Mouse (Mus musculus): ENCODE data around the gene Phf20. TPM values are rescaled to one million over a fixed set of nuclear protein-coding genes. Genes with fewer than 3 reads are reported as not detected.

The Phf20 gene
- polyA plus RNA-seq (2014; fragmentation: Illumina TruSeq; extraction: RNeasy Lipid Tissue Mini Kit (QIAGEN cat#74804); ENCODE audit: low read depth, low replicate concordance): 11.4 TPM

GRCm38 (mm10) chr2:156196302-156197128, at the start of gene Phf20:
TSS of gene Phf20 (plus strand) at chr2:156196466.

GRCm38 (mm10) chr2:156180094-156180821, 16.0 kb upstream of the Phf20 start, which contains the start of gene Rbm39:
TSS of gene Rbm39 (minus strand) at chr2:156180238.

GRCm38 (mm10) chr2:156312297-156312897, 116.1 kb downstream of the Phf20 start, which contains the start of the genes Cnbd2 and Scand1:
TSS of gene Cnbd2 (plus strand) at chr2:156312299.
TSS of gene Scand1 (minus strand) at chr2:156312704.

Other genes with a start within 250 kb of the Phf20 start
- gene Cep250, start 240.0 kb upstream of the Phf20 start, polyA plus RNA-seq (2014; fragmentation: Illumina TruSeq; extraction: RNeasy Lipid Tissue Mini Kit (QIAGEN cat#74804); ENCODE audit: low read depth, low replicate concordance): 6.9 TPM
- gene 6430550D23Rik, start 188.5 kb upstream of the Phf20 start, polyA plus RNA-seq (2014; fragmentation: Illumina TruSeq; extraction: RNeasy Lipid Tissue Mini Kit (QIAGEN cat#74804); ENCODE audit: low read depth, low replicate concordance): 0.45 TPM
- 67.2 TPM for gene Ergic3, start 188.4 kb upstream of the Phf20 start, polyA plus RNA-seq (2014; fragmentation: Illumina TruSeq; extraction: RNeasy Lipid Tissue Mini Kit (QIAGEN cat#74804); ENCODE audit: low read depth, low replicate concordance)
- gene Fer1l4, start 143.5 kb upstream of the Phf20 start, polyA plus RNA-seq (2014; fragmentation: Illumina TruSeq; extraction: RNeasy Lipid Tissue Mini Kit (QIAGEN cat#74804); ENCODE audit: low read depth, low replicate concordance): not detected
- 0.81 TPM for gene Spag4, start 131.3 kb upstream of the Phf20 start, polyA plus RNA-seq (2014; fragmentation: Illumina TruSeq; extraction: RNeasy Lipid Tissue Mini Kit (QIAGEN cat#74804); ENCODE audit: low read depth, low replicate concordance)
- 14.5 TPM for gene Cpne1, start 84.5 kb upstream of the Phf20 start, polyA plus RNA-seq (2014; fragmentation: Illumina TruSeq; extraction: RNeasy Lipid Tissue Mini Kit (QIAGEN cat#74804); ENCODE audit: low read depth, low replicate concordance)
- 7.3 TPM for gene Rbm12, start 84.5 kb upstream of the Phf20 start, polyA plus RNA-seq (2014; fragmentation: Illumina TruSeq; extraction: RNeasy Lipid Tissue Mini Kit (QIAGEN cat#74804); ENCODE audit: low read depth, low replicate concordance)
- gene Gm28036, start 69.4 kb upstream of the Phf20 start, polyA plus RNA-seq (2014; fragmentation: Illumina TruSeq; extraction: RNeasy Lipid Tissue Mini Kit (QIAGEN cat#74804); ENCODE audit: low read depth, low replicate concordance): 8.2 TPM
- 208 TPM for gene Romo1, start 52.4 kb upstream of the Phf20 start, polyA plus RNA-seq (2014; fragmentation: Illumina TruSeq; extraction: RNeasy Lipid Tissue Mini Kit (QIAGEN cat#74804); ENCODE audit: low read depth, low replicate concordance)
- 115 TPM for gene Nfs1, start 52.3 kb upstream of the Phf20 start, polyA plus RNA-seq (2014; fragmentation: Illumina TruSeq; extraction: RNeasy Lipid Tissue Mini Kit (QIAGEN cat#74804); ENCODE audit: low read depth, low replicate concordance)
- 170 TPM for gene Rbm39, start 16.2 kb upstream of the Phf20 start, polyA plus RNA-seq (2014; fragmentation: Illumina TruSeq; extraction: RNeasy Lipid Tissue Mini Kit (QIAGEN cat#74804); ENCODE audit: low read depth, low replicate concordance)
- gene Cnbd2, start 115.8 kb downstream of the Phf20 start, polyA plus RNA-seq (2014; fragmentation: Illumina TruSeq; extraction: RNeasy Lipid Tissue Mini Kit (QIAGEN cat#74804); ENCODE audit: low read depth, low replicate concordance): 1.4 TPM
- 22.2 TPM for gene Scand1, start 116.2 kb downstream of the Phf20 start, polyA plus RNA-seq (2014; fragmentation: Illumina TruSeq; extraction: RNeasy Lipid Tissue Mini Kit (QIAGEN cat#74804); ENCODE audit: low read depth, low replicate concordance)
- 8.9 TPM for gene Epb41l1, start 224.4 kb downstream of the Phf20 start, polyA plus RNA-seq (2014; fragmentation: Illumina TruSeq; extraction: RNeasy Lipid Tissue Mini Kit (QIAGEN cat#74804); ENCODE audit: low read depth, low replicate concordance)